Mouse (Mus musculus): ENCODE data around the gene Psmd9.

Gene Psmd9

DNA sequence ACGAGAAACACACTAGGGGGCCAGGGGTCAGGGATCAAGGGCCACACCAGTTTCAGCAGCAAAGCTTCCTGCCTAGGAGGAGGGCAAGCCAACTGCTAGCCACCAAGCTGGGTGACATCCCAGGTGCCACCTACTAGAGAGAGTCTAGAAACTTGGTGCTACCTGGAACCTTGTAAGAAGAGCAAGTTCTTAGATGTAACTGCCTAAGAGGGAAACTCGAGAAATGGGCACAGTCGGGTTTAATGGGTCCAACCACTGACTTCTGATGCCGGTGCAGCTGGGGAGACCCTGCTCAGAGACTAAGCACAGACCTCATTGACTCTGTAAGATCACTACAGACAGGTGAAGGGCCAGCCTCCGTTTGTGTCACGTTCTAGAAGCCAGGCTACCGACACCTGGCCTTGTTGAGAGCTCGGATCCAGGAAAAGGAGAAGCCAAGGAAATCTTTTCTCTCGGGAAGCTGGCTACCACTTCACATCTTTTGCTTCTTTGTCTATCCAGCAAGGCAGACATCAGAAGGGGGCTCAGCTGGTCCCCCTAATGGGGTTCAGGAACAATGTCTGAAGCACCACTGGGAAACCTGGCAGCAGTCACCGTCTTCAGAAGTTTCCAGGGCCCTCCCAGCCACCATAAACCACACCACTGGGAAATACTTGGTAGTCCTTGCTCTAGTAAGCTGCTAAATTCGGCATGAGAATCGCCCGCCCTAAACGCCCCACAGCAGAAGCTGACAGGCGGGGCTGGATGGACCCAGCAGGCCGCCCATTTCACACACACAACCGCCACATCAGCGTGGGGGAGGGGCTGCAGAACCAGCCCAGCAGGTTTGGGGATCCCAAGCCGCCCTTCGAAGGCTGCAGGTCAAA is 31.9 kb upstream of the Psmd9 start:
- DNase-seq (ENCODE audit: low spot score in 2 of 2), result peak; percentile 70 to 76

DNA sequence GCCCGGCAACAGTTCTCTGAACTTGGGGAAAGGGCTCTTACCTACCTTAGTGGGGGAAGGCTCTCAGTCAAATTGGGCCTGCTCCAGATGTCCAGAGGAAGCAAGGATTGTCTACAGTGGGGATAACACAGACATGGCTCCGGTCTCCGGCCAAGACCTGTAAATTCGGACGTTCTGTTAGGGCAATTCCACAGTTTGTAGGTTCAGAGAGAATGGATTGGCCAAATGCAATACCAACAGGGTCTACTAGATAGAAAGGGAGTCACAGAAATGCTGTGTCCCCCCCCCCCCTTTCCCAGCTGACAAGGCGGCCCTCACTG is 31.3 kb upstream of the Psmd9 start:
- DNase-seq (ENCODE audit: low spot score in 2 of 2), result no peak

DNA sequence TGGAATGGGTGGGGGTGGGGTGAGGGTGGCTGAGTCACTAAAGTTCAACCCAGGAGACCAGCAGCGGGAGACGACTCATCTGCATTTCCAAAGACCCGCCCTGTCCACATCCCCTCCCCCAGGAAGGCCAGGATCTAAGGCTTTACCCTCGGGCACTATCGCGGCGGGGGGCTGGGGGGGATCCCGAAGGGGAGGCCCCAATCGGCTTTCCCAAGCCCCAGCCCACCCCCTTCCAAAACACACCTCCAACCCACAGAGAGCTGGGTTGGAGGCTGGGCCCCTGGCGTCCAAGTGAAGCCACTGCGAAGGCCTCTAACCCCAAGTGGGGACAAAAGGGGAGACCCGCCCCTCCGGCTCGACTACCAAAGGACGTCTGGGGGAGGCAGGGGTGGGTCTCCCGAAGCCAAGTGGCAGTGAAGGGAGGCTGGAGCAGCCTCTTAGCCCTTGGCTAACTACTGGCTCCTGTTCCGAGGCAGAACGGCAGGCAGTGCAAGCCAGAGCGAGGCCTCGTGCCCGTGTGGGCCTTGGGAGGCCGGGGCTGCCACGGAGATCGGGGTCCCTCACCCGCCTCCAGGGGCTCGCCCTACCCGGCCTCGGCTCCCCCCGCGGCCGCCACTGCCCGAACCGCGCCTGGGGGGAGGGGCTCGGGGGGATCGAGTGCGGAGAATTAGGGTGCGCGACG is 30.8 kb upstream of the Psmd9 start:
- no peak for DNase-seq (ENCODE audit: low spot score in 2 of 2)

GRCm38 (mm10) chr5:123138953-123139721 is 30.1 kb upstream of the Psmd9 start:
- DNase-seq (ENCODE audit: low spot score in 2 of 2), result peak; percentile 87 to 90

- DNase-seq (ENCODE audit: low spot score in 2 of 2), result no peak
These were observed 29.2 kb upstream of the Psmd9 start for GRCm38 (mm10) chr5:123139722-123140627.

- peak; percentile 94 to 97 for DNase-seq (ENCODE audit: low spot score in 2 of 2)
These were observed 28.3 kb upstream of the Psmd9 start for GRCm38 (mm10) chr5:123140694-123141554.

- peak in 1 of 2 experiments; percentile 63 for DNase-seq (ENCODE audit: low spot score in 2 of 2)
These were observed 27.6 kb upstream of the Psmd9 start for GRCm38 (mm10) chr5:123141555-123142160.

DNA sequence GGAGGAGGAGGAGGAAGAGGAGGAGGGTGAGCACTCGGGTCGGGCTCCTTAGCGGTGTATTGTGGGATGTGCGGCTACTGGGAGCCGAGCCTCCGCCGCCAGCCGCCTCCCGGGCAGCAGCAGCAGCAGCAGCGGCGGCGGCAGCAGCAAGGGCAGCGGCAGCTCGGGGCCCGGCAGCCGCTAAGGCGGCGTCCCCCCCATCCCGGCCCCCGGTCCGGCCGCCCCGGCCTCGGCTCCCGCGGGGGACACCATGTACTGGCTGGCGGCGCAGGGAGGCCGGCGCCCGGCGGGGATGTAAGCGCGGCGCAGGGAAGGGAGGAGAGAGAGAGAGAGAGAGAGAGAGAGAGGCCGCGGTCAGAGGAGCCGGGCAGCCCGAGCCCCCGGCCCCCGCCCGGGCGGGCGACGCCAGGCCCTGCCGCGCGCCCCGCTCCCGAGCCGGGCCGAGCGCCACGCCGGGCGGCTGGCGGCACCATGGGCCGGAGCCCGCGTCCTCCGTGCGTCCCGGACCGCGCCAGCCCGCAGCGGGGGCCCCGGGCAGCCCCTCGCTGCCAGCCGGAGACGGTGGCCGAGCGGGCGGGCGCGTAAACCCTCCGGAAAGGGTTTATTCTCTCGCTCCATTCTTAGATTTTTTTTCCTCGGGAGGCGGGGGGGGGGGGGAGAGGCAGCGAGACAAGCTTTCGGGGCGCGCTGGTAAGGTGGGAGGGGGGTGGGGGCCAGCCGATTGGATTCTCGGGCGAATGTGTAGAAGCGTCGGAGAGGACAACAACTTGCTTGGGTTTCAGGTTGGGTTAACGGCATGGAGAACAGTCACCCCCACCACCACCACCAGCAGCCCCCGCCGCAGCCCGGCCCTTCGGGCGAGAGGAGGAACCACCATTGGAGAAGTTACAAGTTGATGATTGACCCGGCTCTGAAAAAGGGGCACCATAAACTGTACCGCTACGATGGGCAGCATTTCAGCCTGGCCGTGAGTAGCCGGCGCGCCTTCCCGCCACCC is 26.8 kb upstream of the Psmd9 start, which contains the start of gene Setd1b:
Setd1b (plus strand) TSS at position 33 of the 997 bp plus-strand sequence.
- peak; percentile 46 to 48 for DNase-seq (ENCODE audit: low spot score in 2 of 2)

- no peak for DNase-seq (ENCODE audit: low spot score in 2 of 2)
These were observed 25.8 kb upstream of the Psmd9 start for GRCm38 (mm10) chr5:123143251-123143970.

- no peak for DNase-seq (ENCODE audit: low spot score in 2 of 2)
These were observed 25.1 kb upstream of the Psmd9 start for GRCm38 (mm10) chr5:123143971-123144745.

DNA sequence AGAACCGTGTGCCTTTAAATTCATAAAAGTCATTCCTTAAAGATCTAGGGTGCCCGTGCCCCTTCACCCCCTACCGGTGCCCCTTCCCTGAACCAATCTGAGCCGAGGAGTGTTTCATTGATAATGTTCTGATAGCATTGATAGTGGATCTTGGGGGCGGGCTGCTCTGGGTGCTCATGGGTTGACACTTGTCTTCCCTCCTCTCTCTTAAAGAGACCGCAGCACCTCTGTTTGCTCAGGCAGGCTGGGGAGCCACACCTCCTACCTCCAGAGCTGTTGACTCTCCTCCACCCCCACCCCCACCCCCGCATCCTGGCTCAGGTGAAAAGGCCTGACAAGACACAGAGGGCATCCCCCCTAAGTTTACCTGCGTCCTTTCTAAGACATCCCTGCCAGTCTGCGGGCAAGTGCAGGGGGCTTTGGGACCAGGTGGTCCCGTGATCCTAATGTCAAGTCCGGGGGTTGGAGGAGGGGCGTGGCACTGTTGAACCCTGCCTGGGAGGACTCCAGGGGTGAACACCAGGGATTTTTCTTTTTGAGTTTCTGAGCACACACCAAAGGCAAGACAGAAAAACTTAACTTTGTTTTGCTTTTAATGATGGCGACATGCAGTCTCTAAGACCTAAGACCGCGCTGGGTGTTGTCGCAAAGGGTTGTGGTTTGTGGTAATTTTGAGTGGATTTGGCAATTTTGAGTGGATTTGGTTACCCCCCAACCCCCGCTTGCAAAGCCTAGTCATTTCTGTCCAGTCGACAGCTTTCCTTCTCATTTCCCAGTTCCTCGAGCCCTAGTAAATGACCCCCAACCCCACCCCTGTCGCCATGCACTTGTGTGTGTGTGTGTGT is 24.2 kb upstream of the Psmd9 start:
- DNase-seq (ENCODE audit: low spot score in 2 of 2), result no peak

DNA sequence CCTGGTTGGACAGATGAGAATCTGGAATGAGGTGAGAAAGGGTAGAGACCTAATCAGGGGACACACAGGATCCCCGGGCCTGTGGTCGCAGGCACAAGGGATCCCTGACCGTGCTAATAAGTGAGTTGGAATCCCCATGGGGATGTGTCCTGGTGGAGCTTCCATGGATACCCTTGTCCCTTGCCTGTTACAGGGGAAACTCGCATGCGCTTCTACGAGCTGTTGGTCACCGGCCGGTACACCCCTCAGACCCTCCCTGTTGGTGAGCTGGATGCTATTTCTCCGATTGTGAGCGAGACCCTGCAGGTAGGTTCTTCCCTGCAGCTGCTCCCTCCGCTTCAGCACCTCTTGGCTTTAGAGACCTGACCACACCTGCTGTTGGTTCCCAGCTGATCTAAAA is 22.9 kb upstream of the Psmd9 start:
- DNase-seq (ENCODE audit: low spot score in 2 of 2), result no peak

- no peak for DNase-seq (ENCODE audit: low spot score in 2 of 2)
These were observed 21.6 kb upstream of the Psmd9 start for GRCm38 (mm10) chr5:123147569-123147968.

GRCm38 (mm10) chr5:123148073-123148722 is 21.0 kb upstream of the Psmd9 start:
- no peak for DNase-seq (ENCODE audit: low spot score in 2 of 2)
